Mouse (Mus musculus) ES-E14 (cell line): Measurements from ENCODE around the gene Tmem39a. TPM values are rescaled to one million over a fixed set of nuclear protein-coding genes. Genes with fewer than 3 reads are reported as not detected.

ENCODE experiments used
- DNase-seq: peaks from one replicate; pipeline ENCODE4 v3.0.0-alpha.2; 2013; ENCODE audit warnings: low read depth, low spot score
- H3K27ac ChIP-seq: 2 replicates; pipeline ENCODE4 v1.5.1; 2012; ENCODE audit warnings: low read depth, mild to moderate bottlenecking, low read length, moderate library complexity, mixed read lengths; ENCODE audit not compliant: poor library complexity, insufficient read depth, severe bottlenecking
- H3K36me3 ChIP-seq: 2 replicates; pipeline ENCODE4 v1.6.1; 2012; ENCODE audit warnings: mild to moderate bottlenecking, low read length, moderate library complexity, mixed read lengths; ENCODE audit not compliant: control insufficient read depth, poor library complexity, insufficient read depth, severe bottlenecking
- H3K4me1 ChIP-seq, 2 experiments: fragments of 150-350 bp in 1 of 2; sonication (generic) in 1 of 2; 2 replicates each; pipeline ENCODE4 v1.6.1; 2012; ENCODE audit warnings: low read length in 2 of 2, mild to moderate bottlenecking in 1 of 2, mixed read lengths in 1 of 2; ENCODE audit not compliant: control insufficient read depth in 2 of 2, insufficient read depth in 2 of 2, poor library complexity in 1 of 2
- H3K4me3 ChIP-seq, 2 experiments: fragments of 150-350 bp in 1 of 2; sonication (generic) in 1 of 2; 2 replicates each; pipeline ENCODE4 v1.5.1; 2012; ENCODE audit warnings: low read length in 2 of 2, low read depth in 1 of 2, mild to moderate bottlenecking in 1 of 2, mixed read lengths in 1 of 2; ENCODE audit not compliant: insufficient read depth in 1 of 2, poor library complexity in 1 of 2, severe bottlenecking in 1 of 2
- H3K9ac ChIP-seq: 2 replicates; pipeline ENCODE4 v1.6.1; 2012; ENCODE audit warnings: low read depth, mild to moderate bottlenecking, low read length, mixed read lengths; ENCODE audit not compliant: poor library complexity, insufficient read depth, severe bottlenecking
- H3K9me3 ChIP-seq: fragments of 150-350 bp; sonication (generic); 2 replicates; pipeline ENCODE4 v1.6.1; 2012; ENCODE audit warnings: low read depth, mild to moderate bottlenecking, low read length; ENCODE audit not compliant: control insufficient read depth, insufficient read depth
- CHD2 ChIP-seq: IDR thresholded peaks from 2 replicates; pipeline ENCODE4 v1.6.1; 2014; ENCODE audit warnings: mild to moderate bottlenecking, low read depth, low read length, inconsistent platforms
- HCFC1 ChIP-seq: IDR thresholded peaks from 2 replicates; pipeline ENCODE4 v1.6.1; 2012; ENCODE audit warnings: low read length, inconsistent platforms, borderline replicate concordance; ENCODE audit not compliant: insufficient read depth
- MAFK ChIP-seq: IDR thresholded peaks from 2 replicates; pipeline ENCODE4 v1.6.1; 2014; ENCODE audit warnings: mild to moderate bottlenecking, low read depth, low read length, inconsistent platforms; ENCODE audit not compliant: insufficient read depth
- ZC3H11A ChIP-seq: IDR thresholded peaks from 2 replicates; pipeline ENCODE4 v1.6.1; 2012; ENCODE audit warnings: low read depth, mild to moderate bottlenecking, inconsistent platforms, low read length, borderline replicate concordance
- ZNF384 ChIP-seq: IDR thresholded peaks from 2 replicates; pipeline ENCODE4 v1.6.1; 2012; ENCODE audit warnings: low read depth, low read length, inconsistent platforms
- in situ Hi-C, 2 experiments: fragments of 600-800 bp; cut with MboI; formaldehyde crosslinking; loops; one replicate each; pipeline ENCODE4 v1.15.1; 2025; ENCODE audit warnings: low sequenced_read_pairs in 2 of 2, inconsistent platforms in 1 of 2; ENCODE audit not compliant: unreplicated experiment in 2 of 2
- total RNA-seq: library from RNA; depleted of rRNA; stranded (reverse); fragments of 300-350 nt; gene quantifications from 2 replicates; pipeline ENCODE4 v1.2.3, GENCODE M21; 2012; rRNA removed

Gene Tmem39a
- total RNA-seq, 1 experiment = 124 TPM

GRCm38 (mm10) chr16:38637085-38637484 lies 78.6 kb downstream of the Tmem39a start:
- in situ Hi-C loops = loop anchor here in 1 of 2 experiments (25.0 kb wide), 1 partner anchor 175 kb away; the partner anchor contains the start of gene Upk1b
- Histone ChIP-seq H3K9ac (no peak overlapping the region), H3K4me1 (peaks cover 0 to 5% of the 10 kb centered on the region in 2 experiments; a peak in 1 of 4 replicates), H3K27ac (no peak overlapping the region), H3K9me3 (no peaks in the 10 kb centered on the region), H3K4me3 (peak overlapping the region; percentile 24 to 34; a peak in 1 of 4 replicates), H3K36me3 (no peaks in the 10 kb centered on the region)
- TF ChIP-seq ZC3H11A (no peak), HCFC1 (no peak), CHD2 (no peak), ZNF384 (no peak), MAFK (no peak)
- DNase-seq = no peak

Other genes with a start within 250 kb of the Tmem39a start
- gene Maats1, start 216.6 kb upstream of the Tmem39a start, total RNA-seq = 1.1 and 1.8 TPM in 2 replicates
- gene Cox17, start 211.7 kb upstream of the Tmem39a start, total RNA-seq = 185 and 249 TPM in 2 replicates
- not detected in 2 replicates for gene Gm21987, start 211.7 kb upstream of the Tmem39a start, total RNA-seq
- gene Popdc2, start 196.5 kb upstream of the Tmem39a start, total RNA-seq = 0.49 and 0.58 TPM in 2 replicates
- gene Pla1a, start 125.6 kb upstream of the Tmem39a start, total RNA-seq = 4.9 and 6.0 TPM in 2 replicates
- gene Adprh, start 106.0 kb upstream of the Tmem39a start, total RNA-seq = 70.2 and 121 TPM in 2 replicates
- 11.1 and 15.2 TPM in 2 replicates for gene Cd80, start 103.1 kb upstream of the Tmem39a start, total RNA-seq
- 26.9 and 36.9 TPM in 2 replicates for gene Timmdc1, start 36.0 kb upstream of the Tmem39a start, total RNA-seq
- gene Poglut1, start 8.4 kb upstream of the Tmem39a start, total RNA-seq = 76.6 and 89.7 TPM in 2 replicates
- gene Arhgap31, start 154.6 kb downstream of the Tmem39a start, total RNA-seq = 0.48 and 1.0 TPM in 2 replicates
- 6.0 and 6.7 TPM in 2 replicates for gene B4galt4, start 183.6 kb downstream of the Tmem39a start, total RNA-seq
- gene Upk1b, start 241.6 kb downstream of the Tmem39a start, total RNA-seq = 0.42 and 0.85 TPM in 2 replicates